Mouse (Mus musculus) ZHBTc4 (cell line): ENCODE results near the gene Ctsl.

Experiments
- DNase-seq: peaks from one replicate; pipeline ENCODE4 v3.0.0-alpha.2; 2011; ENCODE audit warnings: low read depth, low spot score

The Ctsl gene

GRCm38 (mm10) chr13:64314041-64314440, 56.6 kb downstream of the Ctsl start:
- no peak for DNase-seq

- DNase-seq = no peak
These were observed 57.8 kb downstream of the Ctsl start for GRCm38 (mm10) chr13:64312916-64313289.

DNA sequence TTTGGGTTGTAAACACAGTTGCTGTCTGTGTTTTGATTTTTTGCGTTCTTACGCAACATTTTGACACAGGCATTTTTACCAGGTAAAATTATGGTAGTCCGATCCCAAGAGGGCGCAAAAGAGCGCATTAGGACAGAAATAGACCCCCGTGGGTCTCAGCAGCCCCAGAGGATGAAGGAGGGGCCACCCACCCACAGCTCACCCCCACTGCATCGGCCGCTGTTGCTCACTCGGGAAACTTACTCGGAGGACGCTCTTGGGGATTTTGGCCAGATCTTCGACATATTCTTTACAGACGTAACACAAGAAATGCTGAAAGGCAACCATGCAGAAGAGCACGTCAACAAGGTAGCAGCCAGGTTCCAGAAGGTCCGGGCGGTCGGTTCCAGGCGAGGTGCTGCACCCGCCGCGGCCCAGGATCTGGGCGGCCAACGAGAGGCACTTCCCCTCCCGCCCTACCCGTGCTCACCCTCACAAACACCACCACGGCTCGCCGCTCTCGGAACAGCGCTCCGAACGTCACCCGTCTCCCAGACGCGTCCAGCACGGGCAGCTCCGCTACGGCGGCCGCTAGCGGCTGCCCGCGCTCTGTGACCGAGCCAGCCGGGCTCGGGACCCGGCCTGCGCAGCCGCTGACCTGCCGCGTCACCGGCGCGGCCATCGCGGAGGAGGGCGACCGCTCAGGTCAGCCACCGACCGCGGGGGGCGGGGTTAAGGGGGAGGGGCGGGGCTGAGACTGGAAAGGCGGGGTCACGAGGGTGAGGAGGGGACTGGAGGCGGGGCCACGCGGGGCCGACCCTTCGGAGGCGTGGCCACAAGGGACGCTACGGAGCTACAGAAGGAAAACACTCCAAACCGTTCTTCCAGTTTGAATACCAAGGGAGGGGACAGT, 58.4 kb downstream of the Ctsl start, which contains the start of gene Aaed1:
Gene Aaed1, minus strand, starts transcription at position 687 of the 892 bp plus-strand sequence.
- DNase-seq = peak; percentile 89

- DNase-seq = no peak
These were observed 59.4 kb downstream of the Ctsl start for GRCm38 (mm10) chr13:64311266-64311665.

GRCm38 (mm10) chr13:64310585-64310984, 60.1 kb downstream of the Ctsl start:
- DNase-seq = no peak

- DNase-seq = no peak
These were observed 60.8 kb downstream of the Ctsl start for GRCm38 (mm10) chr13:64309842-64310241.
